Mouse (Mus musculus): Measurements from ENCODE around the gene Gm20509. TPM values are rescaled to one million over a fixed set of nuclear protein-coding genes. Genes with fewer than 3 reads are reported as not detected.

The Gm20509 gene
- polyA plus RNA-seq, 1 experiment, result not detected

GRCm38 (mm10) chr9:73090121-73090520, 12.1 kb upstream of the Gm20509 start:
- DNase-seq, result no peak
- Histone ChIP-seq H3K4me3 (ENCODE audit: control insufficient read depth, insufficient read depth, low read length) (no peak overlapping the region), H3K27ac (ENCODE audit: control insufficient read depth, insufficient read depth, low read length) (peak overlapping the region; percentile 81), H3K27me3 (ENCODE audit: control insufficient read depth, insufficient read depth, low read length) (no peaks in the 10 kb centered on the region), H3K36me3 (ENCODE audit: control insufficient read depth, insufficient read depth, low read length) (no peaks in the 10 kb centered on the region), H3K4me1 (replicated peaks; ENCODE audit: control insufficient read depth, insufficient read depth, low read length) (peaks cover 48% of the 10 kb centered on the region)
- 83% methylated on average over 10 of the region's 10 CpGs for WGBS
- no peak for TF ChIP-seq POLR2A (IDR thresholded peaks at IDR 0.05; ENCODE audit: control insufficient read depth, extremely low read depth, insufficient read depth, low read length, poor library complexity)
- no peak for TF ChIP-seq CTCF (IDR thresholded peaks at IDR 0.05; ENCODE audit: borderline replicate concordance, control insufficient read depth, extremely low read depth, insufficient read depth, low read length, poor library complexity)

- H3K4me3 ChIP-seq (ENCODE audit: control insufficient read depth, insufficient read depth, low read length), result no peak overlapping the region
- H3K4me1 ChIP-seq (replicated peaks; ENCODE audit: control insufficient read depth, insufficient read depth, low read length), result peaks cover 37% of the 10 kb centered on the region
- no peak overlapping the region for H3K27ac ChIP-seq (ENCODE audit: control insufficient read depth, insufficient read depth, low read length)
- TF ChIP-seq POLR2A (IDR thresholded peaks at IDR 0.05; ENCODE audit: control insufficient read depth, extremely low read depth, insufficient read depth, low read length, poor library complexity) (no peak), CTCF (IDR thresholded peaks at IDR 0.05; ENCODE audit: borderline replicate concordance, control insufficient read depth, extremely low read depth, insufficient read depth, low read length, poor library complexity) (no peak)
- 4% methylated on average over 1 of the region's 1 CpGs for WGBS
- peak; percentile 49 for DNase-seq
- no peaks in the 10 kb centered on the region for H3K36me3 ChIP-seq (ENCODE audit: control insufficient read depth, insufficient read depth, low read length)
- H3K27me3 ChIP-seq (ENCODE audit: control insufficient read depth, insufficient read depth, low read length), result no peaks in the 10 kb centered on the region
These were observed 10.5 kb upstream of the Gm20509 start for GRCm38 (mm10) chr9:73091747-73092146.

GRCm38 (mm10) chr9:73094580-73094979, 7.7 kb upstream of the Gm20509 start:
- no peak overlapping the region for H3K4me3 ChIP-seq (ENCODE audit: control insufficient read depth, insufficient read depth, low read length)
- WGBS, result 93% methylated on average over 17 of the region's 17 CpGs
- H3K36me3 ChIP-seq (ENCODE audit: control insufficient read depth, insufficient read depth, low read length), result no peaks in the 10 kb centered on the region
- H3K27me3 ChIP-seq (ENCODE audit: control insufficient read depth, insufficient read depth, low read length), result no peaks in the 10 kb centered on the region
- DNase-seq, result no peak
- H3K4me1 ChIP-seq (replicated peaks; ENCODE audit: control insufficient read depth, insufficient read depth, low read length), result peaks cover 16% of the 10 kb centered on the region
- TF ChIP-seq POLR2A (IDR thresholded peaks at IDR 0.05; ENCODE audit: control insufficient read depth, extremely low read depth, insufficient read depth, low read length, poor library complexity), result no peak
- no peak for TF ChIP-seq CTCF (IDR thresholded peaks at IDR 0.05; ENCODE audit: borderline replicate concordance, control insufficient read depth, extremely low read depth, insufficient read depth, low read length, poor library complexity)
- H3K27ac ChIP-seq (ENCODE audit: control insufficient read depth, insufficient read depth, low read length), result no peak overlapping the region

GRCm38 (mm10) chr9:73097898-73098297, 4.4 kb upstream of the Gm20509 start:
- no peak overlapping the region for H3K4me3 ChIP-seq (ENCODE audit: control insufficient read depth, insufficient read depth, low read length)
- TF ChIP-seq CTCF (IDR thresholded peaks at IDR 0.05; ENCODE audit: borderline replicate concordance, control insufficient read depth, extremely low read depth, insufficient read depth, low read length, poor library complexity) (no peak), POLR2A (IDR thresholded peaks at IDR 0.05; ENCODE audit: control insufficient read depth, extremely low read depth, insufficient read depth, low read length, poor library complexity) (no peak)
- no peak for DNase-seq
- no peaks in the 10 kb centered on the region for H3K27me3 ChIP-seq (ENCODE audit: control insufficient read depth, insufficient read depth, low read length)
- peaks cover 7% of the 10 kb centered on the region for H3K4me1 ChIP-seq (replicated peaks; ENCODE audit: control insufficient read depth, insufficient read depth, low read length)
- WGBS, result 88% methylated on average over 2 of the region's 2 CpGs
- H3K27ac ChIP-seq (ENCODE audit: control insufficient read depth, insufficient read depth, low read length), result no peak overlapping the region
- no peaks in the 10 kb centered on the region for H3K36me3 ChIP-seq (ENCODE audit: control insufficient read depth, insufficient read depth, low read length)

GRCm38 (mm10) chr9:73101536-73101935, 734 bp upstream of the Gm20509 start, which contains the start of gene Khdc3:
TSS of gene Khdc3 (plus strand) at chr9:73101836.
- Histone ChIP-seq H3K36me3 (ENCODE audit: control insufficient read depth, insufficient read depth, low read length) (no peaks in the 10 kb centered on the region), H3K27ac (ENCODE audit: control insufficient read depth, insufficient read depth, low read length) (no peak within 1 kb of the TSS), H3K27me3 (ENCODE audit: control insufficient read depth, insufficient read depth, low read length) (no peaks in the 10 kb centered on the region; the same call in 1 of the 2 replicates), H3K4me1 (replicated peaks; ENCODE audit: control insufficient read depth, insufficient read depth, low read length) (peaks cover 11% of the 10 kb centered on the region), H3K4me3 (ENCODE audit: control insufficient read depth, insufficient read depth, low read length) (no peak within 1 kb of the TSS)
- 95% methylated on average over 5 of the region's 5 CpGs for WGBS
- DNase-seq, result no peak
- no peak for TF ChIP-seq CTCF (IDR thresholded peaks at IDR 0.05; ENCODE audit: borderline replicate concordance, control insufficient read depth, extremely low read depth, insufficient read depth, low read length, poor library complexity)
- TF ChIP-seq POLR2A (IDR thresholded peaks at IDR 0.05; ENCODE audit: control insufficient read depth, extremely low read depth, insufficient read depth, low read length, poor library complexity), result no peak

GRCm38 (mm10) chr9:73103159-73103879, 1.0 kb downstream of the Gm20509 start:
- no peak overlapping the region for H3K4me3 ChIP-seq (ENCODE audit: control insufficient read depth, insufficient read depth, low read length)
- DNase-seq, result no peak
- H3K36me3 ChIP-seq (ENCODE audit: control insufficient read depth, insufficient read depth, low read length), result no peaks in the 10 kb centered on the region
- H3K27me3 ChIP-seq (ENCODE audit: control insufficient read depth, insufficient read depth, low read length), result no peaks in the 10 kb centered on the region; the same call in 1 of the 2 replicates
- H3K4me1 ChIP-seq (replicated peaks; ENCODE audit: control insufficient read depth, insufficient read depth, low read length), result peaks cover 6% of the 10 kb centered on the region
- no peak for TF ChIP-seq CTCF (IDR thresholded peaks at IDR 0.05; ENCODE audit: borderline replicate concordance, control insufficient read depth, extremely low read depth, insufficient read depth, low read length, poor library complexity)
- TF ChIP-seq POLR2A (IDR thresholded peaks at IDR 0.05; ENCODE audit: control insufficient read depth, extremely low read depth, insufficient read depth, low read length, poor library complexity), result no peak
- 23% methylated on average over 60 of the region's 60 CpGs for whole genome bisulfite sequencing
- no peak overlapping the region for H3K27ac ChIP-seq (ENCODE audit: control insufficient read depth, insufficient read depth, low read length)

All from thymus, adult 2 months (tissue).